Mouse (Mus musculus) layer of hippocampus, postnatal 14 days (tissue): ENCODE results near the gene Gm1113. TPM values are rescaled to one million over a fixed set of nuclear protein-coding genes. Genes with fewer than 3 reads are reported as not detected.

Source experiments
- DNase-seq, 2 experiments: peaks; one replicate each; pipeline ENCODE4 v3.0.0; 2021 to 2022; ENCODE audit warnings: low spot score in 2 of 2, mixed read lengths in 1 of 2
- total RNA-seq, 2 experiments: library from RNA; stranded (reverse); gene quantifications; 2 replicates each; pipeline ENCODE4 v1.2.3; 2021

The Gm1113 gene
- total RNA-seq, 2 experiments from 2014 or later = not detected

DNA sequence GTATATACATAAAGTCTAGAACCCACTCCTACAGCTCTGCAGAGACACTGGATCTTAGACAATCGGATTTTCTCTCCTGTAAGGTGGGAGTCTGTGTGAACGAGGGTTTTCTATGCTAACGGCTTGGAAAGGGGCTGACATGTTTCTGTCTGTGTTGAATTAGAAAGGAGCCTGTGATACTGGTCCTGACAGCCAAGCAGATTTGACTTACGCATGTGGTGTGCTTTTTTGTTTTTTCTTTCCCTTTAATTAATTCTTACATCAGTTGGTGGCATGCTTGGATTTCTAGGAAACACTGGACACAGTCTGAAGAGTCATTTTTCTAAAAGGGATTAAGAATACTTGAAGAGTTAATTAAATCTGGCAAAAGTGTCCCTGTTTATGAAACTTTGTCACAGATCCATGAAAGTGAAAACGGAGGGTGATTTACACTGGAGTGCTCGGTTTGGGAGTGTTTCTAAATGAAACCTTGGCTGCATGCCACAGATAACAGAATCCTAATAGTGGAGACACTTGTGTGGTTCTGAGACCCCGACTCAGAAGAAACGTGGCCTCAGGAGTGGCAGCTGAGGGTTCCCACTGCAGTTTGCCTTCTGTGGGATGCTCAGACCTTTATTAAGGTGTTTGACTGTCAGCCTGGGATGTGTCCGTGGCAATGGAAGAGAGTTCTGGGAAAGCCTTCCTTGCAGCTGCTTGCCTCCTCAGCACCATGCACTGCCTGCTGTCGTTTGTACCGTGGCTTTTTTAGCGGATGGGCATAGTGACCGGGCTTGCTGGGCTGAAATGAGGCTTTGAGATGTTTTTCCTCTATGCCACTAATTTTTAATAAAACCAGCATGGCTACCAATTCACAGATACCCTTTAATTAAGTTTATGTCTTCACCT, 35.8 kb downstream of the Gm1113 start:
- no peak for DNase-seq

DNA sequence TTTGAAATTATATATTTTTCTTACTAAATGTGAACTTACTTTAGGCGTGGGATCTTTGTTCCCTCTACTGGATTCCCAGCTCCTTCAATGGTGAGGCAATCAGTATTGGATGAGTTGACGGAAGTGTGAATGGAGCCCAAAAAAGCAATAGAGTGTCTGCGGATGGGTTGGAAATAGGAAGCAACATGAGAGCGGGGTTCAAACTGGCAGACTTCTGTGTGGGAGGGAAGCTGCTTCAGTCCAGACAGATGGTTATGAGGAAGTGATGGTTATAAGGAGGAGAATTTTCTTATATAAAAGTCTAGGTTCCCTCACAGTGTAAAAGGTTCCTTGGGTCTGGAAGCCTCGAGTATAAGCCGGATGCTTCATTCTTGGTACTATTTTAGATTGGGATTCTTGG, 38.6 kb downstream of the Gm1113 start:
- no peak for DNase-seq

DNA sequence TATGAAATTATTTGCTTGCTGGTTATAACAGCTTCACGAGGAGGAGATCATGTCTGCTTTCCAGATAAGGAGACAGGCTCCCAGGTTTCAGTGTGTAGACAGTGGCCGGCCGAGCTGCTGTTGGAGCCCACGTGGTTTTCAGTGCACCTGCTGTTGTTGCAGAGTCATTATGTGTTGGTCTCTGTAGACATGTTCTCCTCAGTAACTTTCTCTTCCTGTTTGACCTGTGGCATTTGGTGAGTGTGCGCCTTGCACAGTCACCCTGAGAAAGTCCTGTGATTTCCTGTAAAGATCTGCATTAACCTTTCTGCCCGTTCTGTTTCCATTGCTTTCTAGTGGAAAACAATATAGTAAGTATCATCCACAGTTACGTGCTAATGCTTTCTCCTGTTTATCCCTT, 42.7 kb downstream of the Gm1113 start:
- DNase-seq = no peak

- DNase-seq = no peak
Observed at GRCm38 (mm10) chr9:35474104-35474724, 43.9 kb downstream of the Gm1113 start.

- no peak for DNase-seq
Observed at GRCm38 (mm10) chr9:35468913-35469312, 49.2 kb downstream of the Gm1113 start.

- DNase-seq = no peak
Observed at GRCm38 (mm10) chr9:35467264-35467817, 50.7 kb downstream of the Gm1113 start.

DNA sequence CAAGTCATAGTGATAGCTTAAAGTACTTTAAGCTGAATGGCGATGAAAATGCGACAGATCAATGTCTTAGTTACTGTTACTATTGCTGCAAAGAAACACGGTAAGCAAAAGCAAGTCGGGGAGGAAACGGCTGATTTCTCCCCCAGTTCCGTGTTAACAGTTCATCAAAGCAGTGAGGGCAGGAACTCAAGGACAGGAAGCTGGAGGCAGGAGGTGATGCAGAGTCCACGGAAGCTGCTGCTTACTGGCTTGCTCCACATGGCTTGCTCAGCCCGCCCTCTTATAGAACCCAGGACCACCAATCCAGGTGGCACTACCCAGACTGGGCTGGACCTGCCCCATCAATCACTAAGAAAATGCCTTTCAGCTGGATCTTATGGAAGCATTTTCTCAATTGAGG, 58.5 kb downstream of the Gm1113 start:
- DNase-seq = no peak

Other genes starting within 250 kb of the Gm1113 start
- 10 to 100 TPM in 1 of 2 experiments, 1 to 10 TPM in 1; 8.5 to 10.4 TPM for gene Cdon, start 97.1 kb downstream of the Gm1113 start, total RNA-seq
- 10 to 100 TPM; 13.8 to 14.7 TPM for gene Ddx25, start 40.3 kb upstream of the Gm1113 start, total RNA-seq
- gene Pus3, start 40.3 kb upstream of the Gm1113 start, total RNA-seq = 10 to 100 TPM; 12.7 to 13.7 TPM
- gene Pate2, start 52.0 kb upstream of the Gm1113 start, total RNA-seq = 1 to 10 TPM in 1 of 2 experiments, under 1 TPM in 1; 0.74 to 1.6 TPM
- gene Hyls1, start 52.1 kb upstream of the Gm1113 start, total RNA-seq = 10 to 100 TPM in 1 of 2 experiments, 1 to 10 TPM in 1; 9.2 to 10.6 TPM
- gene Pate4, start 93.7 kb upstream of the Gm1113 start, total RNA-seq = not detected
- gene Pate3, start 129.9 kb upstream of the Gm1113 start, total RNA-seq = not detected
- gene Pate1, start 169.1 kb upstream of the Gm1113 start, total RNA-seq = not detected
- gene Gm17677, start 222.8 kb upstream of the Gm1113 start, total RNA-seq = not detected